Mouse (Mus musculus): ENCODE data around the gene Utp4.

The Utp4 gene

DNA sequence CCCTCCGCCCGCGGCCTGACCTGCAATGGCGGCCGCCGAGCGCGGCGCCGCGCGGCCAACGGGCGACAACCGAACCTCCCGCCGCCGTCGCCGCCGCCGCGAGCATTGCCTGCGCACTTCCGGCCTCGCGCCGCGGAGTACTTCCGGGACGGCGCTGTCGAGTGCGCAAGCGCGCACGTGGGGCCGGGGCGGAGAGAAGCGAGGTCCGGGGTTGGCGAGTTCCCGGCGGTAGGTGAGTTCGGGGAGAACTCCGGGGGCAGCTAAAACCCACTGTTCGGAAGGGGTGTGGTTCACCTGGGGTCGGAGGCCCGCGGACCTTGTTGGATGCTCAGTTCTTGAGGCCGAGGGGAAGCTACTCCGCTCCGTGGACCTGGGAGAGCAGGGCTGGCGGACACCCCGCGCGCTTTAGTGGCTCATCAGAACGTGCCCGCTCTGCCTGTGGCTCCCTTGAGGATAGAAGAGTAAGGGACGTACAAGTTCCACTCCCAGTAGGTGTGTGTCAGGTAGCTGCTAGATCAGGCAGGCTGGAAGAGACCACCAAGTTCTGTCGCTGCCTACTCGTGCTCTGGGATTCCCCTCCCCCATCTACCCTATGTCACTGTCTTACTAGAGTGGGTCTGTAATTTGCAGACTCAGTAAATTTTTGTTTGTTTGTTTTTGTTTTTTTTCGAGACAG lies at the start of gene Utp4:
Utp4 (plus strand) TSS at position 156 of the 676 bp plus-strand sequence.
- DNase-seq, result peak; percentile 86 to 94

DNA sequence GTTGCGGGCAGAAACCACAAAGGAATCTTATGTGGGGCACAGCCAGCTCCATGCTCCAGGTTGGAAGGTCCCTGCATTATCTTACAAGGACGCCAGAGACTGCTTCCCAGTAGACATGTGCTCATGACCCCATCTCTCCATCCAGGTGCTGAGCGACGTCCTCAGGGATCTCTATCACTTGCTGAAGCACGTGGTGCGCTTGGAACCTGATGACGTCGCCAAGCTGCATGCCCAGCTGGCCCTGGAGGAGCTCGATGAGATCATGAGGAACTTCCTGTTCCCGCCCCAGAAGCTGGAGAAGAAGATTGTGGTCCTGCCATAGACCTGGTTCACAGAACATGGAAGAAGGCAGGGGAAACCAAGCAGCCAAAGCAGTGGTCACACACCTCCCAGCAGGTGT lies 43.4 kb upstream of the Utp4 start:
- DNase-seq, result no peak

GRCm38 (mm10) chr8:106854534-106855241 lies 38.7 kb upstream of the Utp4 start:
- peak in 1 of 2 experiments; percentile 52 for DNase-seq

GRCm38 (mm10) chr8:106855242-106855562 lies 38.2 kb upstream of the Utp4 start:
- no peak for DNase-seq

GRCm38 (mm10) chr8:106862845-106863244 lies 30.6 kb upstream of the Utp4 start:
- DNase-seq, result no peak

- DNase-seq, result no peak
These were observed 28.1 kb upstream of the Utp4 start for GRCm38 (mm10) chr8:106865354-106865753.

DNA sequence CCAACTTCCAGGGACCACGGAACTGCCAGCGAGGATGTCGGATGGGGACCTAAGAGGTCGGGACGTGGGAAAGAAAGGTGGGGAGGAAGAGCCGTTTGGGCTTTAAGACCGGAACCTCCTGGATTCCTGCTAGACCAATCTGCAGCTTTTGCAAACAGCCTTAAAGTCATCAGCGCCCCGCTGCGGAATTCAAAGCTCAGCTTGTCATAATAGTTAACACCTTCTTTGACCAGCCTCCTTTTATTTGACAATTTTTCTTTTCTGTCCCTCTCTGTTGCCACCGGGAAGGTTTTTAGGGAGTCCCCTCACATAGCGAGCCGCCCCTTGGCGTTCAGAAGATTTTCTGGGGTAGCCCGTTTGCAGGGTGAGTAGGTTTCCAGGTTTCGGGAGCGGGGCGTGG lies 23.4 kb upstream of the Utp4 start, which contains the start of gene Has3:
Has3 (plus strand) TSS at position 192 of the 400 bp plus-strand sequence.
- peak in 1 of 2 experiments; percentile 38 for DNase-seq

DNA sequence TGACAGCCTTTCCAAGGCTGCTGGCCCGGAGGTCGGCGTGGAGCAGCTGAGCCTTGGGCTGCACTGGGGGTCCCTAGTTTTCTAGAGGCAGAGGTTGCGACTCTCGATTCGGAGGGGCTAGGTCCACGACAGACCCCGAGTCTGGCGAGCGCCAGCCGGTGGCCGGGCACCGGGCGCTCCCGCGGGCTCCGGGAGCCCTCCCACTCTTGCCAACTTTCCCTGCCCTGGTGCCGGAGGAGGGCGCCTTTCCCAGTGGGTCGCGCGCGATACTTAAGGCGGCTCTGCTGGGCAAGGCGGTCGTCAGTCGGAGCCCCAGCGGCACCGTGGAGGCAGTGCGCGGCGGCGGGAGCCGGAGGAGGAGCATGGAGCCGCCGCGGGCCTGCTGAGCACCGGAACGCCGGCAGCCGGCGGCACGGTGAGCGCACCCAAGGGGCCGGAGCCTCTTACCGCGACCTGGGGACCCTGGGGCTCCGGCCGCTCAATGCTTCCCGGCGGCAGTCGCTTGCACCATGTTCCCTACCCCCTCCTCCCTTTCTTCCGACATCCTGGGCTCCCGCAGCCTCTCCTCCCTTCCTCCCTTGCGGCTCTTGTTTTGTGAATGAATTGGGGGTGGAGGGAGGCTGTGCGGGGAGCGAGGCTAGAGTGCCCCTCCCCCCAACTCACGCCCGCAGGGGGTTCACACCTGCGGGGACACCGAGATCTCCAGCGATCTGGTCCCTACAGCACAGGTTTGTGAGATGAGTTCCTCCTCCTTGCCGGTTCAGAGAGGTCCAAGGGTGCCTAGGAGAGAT lies 22.7 kb upstream of the Utp4 start:
- peak; percentile 73 to 81 for DNase-seq

GRCm38 (mm10) chr8:106871328-106871926 lies 22.0 kb upstream of the Utp4 start:
- peak in 1 of 2 experiments; percentile 37 for DNase-seq

GRCm38 (mm10) chr8:106871931-106872371 lies 21.5 kb upstream of the Utp4 start:
- peak; percentile 76 to 88 for DNase-seq

GRCm38 (mm10) chr8:106872454-106873034 lies 20.9 kb upstream of the Utp4 start:
- peak; percentile 44 for DNase-seq

DNA sequence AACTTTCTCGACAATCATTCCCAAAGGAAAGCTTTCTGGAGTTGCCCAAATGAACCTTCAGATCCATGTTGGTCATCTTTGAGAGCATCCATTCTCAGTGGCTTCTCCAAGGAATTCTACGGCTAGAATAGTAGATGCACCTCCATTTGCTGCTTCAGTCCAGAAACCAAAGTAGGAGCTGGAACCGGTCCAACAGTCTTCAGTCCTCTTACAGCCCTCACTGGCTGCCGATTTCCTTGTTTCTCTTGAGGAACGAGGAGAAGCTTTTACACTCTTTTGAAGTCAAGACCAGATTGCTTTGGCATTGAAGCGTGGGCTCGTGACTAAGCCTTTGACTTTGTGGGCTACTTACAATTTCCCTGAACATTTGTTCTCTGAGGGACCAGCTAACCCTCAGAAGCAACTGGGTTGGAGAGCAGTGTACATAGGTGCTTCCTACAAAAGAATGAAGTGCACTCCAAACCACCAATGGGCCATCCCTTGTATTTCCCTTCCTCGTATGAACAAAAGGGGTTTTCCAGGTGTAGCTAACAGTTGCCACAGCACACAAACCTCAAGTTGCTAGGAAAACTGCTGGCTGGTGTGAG lies 13.2 kb upstream of the Utp4 start:
- DNase-seq, result peak; percentile 39 to 61

- peak; percentile 47 to 78 for DNase-seq
These were observed 9.3 kb upstream of the Utp4 start for GRCm38 (mm10) chr8:106884094-106884493.

- peak; percentile 56 to 88 for DNase-seq
These were observed 8.5 kb upstream of the Utp4 start for GRCm38 (mm10) chr8:106884826-106885400.

GRCm38 (mm10) chr8:106887336-106888189 lies 5.9 kb upstream of the Utp4 start:
- peak; percentile 83 to 91 for DNase-seq

- no peak for DNase-seq
These were observed 4.6 kb upstream of the Utp4 start for GRCm38 (mm10) chr8:106888803-106889202.

GRCm38 (mm10) chr8:106892210-106892805 lies 1.1 kb upstream of the Utp4 start:
- peak; percentile 32 to 55 for DNase-seq

- DNase-seq, result peak; percentile 39 to 74
These were observed 507 bp upstream of the Utp4 start for GRCm38 (mm10) chr8:106892806-106893451.

DNA sequence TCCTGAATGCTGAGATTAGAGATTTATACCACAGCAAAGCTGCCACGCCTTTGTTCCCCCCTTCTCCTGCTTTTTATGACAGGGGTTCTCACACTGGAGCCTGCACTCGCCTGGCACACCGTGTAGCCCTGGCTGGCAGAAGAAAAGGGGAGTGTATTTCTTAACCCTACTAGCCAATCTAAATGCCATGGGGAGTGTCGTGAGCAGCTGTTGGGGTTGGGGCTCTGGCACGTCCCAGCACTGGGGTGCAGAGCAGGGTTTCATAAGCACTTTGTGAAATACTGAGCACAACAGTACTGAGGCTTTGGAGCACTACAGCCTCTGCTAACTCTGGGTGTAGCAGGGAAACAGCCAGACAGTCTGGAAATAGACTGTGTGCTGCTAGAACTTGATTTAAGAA lies 6.0 kb downstream of the Utp4 start:
- DNase-seq, result no peak
